Mouse (Mus musculus): Measurements from ENCODE around the gene Srr. TPM values are rescaled to one million over a fixed set of nuclear protein-coding genes. Genes with fewer than 3 reads are reported as not detected.

Srr gene
- polyA plus RNA-seq, 1 experiment from 2014 or later, result 24.0 TPM

DNA sequence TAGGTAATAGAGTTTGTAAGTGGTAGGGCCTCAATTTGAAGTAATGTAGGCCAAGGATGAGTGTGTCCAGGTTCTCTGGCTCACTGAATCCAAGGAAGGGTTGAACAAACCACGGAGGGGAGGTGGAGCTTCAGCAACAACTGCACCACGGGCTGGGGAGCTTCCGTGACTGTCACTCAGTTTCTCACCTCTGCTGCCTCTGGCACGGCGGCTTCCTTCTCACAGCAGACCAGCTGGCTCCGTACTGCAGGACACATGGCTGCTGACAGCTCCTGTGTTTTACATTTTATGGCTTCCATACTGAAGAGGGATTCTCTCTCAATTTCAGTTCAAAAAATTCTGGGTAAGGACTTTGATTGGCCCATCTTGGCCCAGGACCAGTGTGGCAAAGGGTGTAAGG is 6.5 kb downstream of the Srr start:
- ATAC-seq (ENCODE audit: low FRiP score, low TSS enrichment), result no peak
- Histone ChIP-seq H3K9ac (ENCODE audit: low read depth, low read length) (no peak overlapping the region), H3K4me2 (replicated peaks; ENCODE audit: low read depth, low read length) (no peak overlapping the region), H3K9me3 (ENCODE audit: control insufficient read depth, low read length) (no peaks in the 10 kb centered on the region), H3K4me3 (ENCODE audit: low read length) (no peak overlapping the region), H3K36me3 (ENCODE audit: control insufficient read depth, insufficient read depth, low read length) (peaks cover 15% of the 10 kb centered on the region), H3K27me3 (ENCODE audit: control insufficient read depth, insufficient read depth, low read length) (no peaks in the 10 kb centered on the region), H3K4me1 (ENCODE audit: control insufficient read depth, insufficient read depth, low read length) (no peaks in the 10 kb centered on the region), H3K27ac (ENCODE audit: low read depth, low read length) (no peak overlapping the region)
- 51% methylated on average over 6 of the region's 6 CpGs for WGBS

DNA sequence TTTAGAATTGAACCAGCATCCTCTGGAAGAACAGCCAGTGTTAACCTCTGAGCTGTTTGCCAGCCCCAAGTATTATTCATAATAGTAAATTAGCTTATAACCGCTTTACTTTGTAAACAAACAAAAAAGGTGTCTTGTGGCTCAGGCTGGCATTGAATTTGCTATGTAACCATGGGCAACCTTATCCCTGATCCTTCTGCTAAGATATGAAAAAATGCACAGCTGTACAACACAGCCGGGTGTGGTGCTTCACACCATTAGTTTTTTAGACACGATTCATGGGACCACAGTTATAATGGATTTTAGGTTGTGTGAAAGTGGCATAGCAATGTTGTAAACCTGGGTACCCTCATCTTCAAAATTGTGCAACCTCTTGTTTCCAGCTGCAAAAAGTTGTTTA is 13.3 kb downstream of the Srr start:
- no peak overlapping the region for H3K9ac ChIP-seq (ENCODE audit: low read depth, low read length)
- no peak overlapping the region for H3K27ac ChIP-seq (ENCODE audit: low read depth, low read length)
- H3K4me2 ChIP-seq (replicated peaks; ENCODE audit: low read depth, low read length), result no peak overlapping the region
- no peaks in the 10 kb centered on the region for H3K27me3 ChIP-seq (ENCODE audit: control insufficient read depth, insufficient read depth, low read length)
- no peaks in the 10 kb centered on the region for H3K4me1 ChIP-seq (ENCODE audit: control insufficient read depth, insufficient read depth, low read length)
- WGBS, result 90% methylated on average over 3 of the region's 3 CpGs
- no peaks in the 10 kb centered on the region for H3K9me3 ChIP-seq (ENCODE audit: control insufficient read depth, low read length)
- H3K36me3 ChIP-seq (ENCODE audit: control insufficient read depth, insufficient read depth, low read length), result peaks cover 28% of the 10 kb centered on the region
- ATAC-seq (ENCODE audit: low FRiP score, low TSS enrichment), result no peak
- H3K4me3 ChIP-seq (ENCODE audit: low read length), result no peak overlapping the region

- Histone ChIP-seq H3K36me3 (ENCODE audit: control insufficient read depth, insufficient read depth, low read length) (peaks cover 51% of the 10 kb centered on the region), H3K9ac (ENCODE audit: low read depth, low read length) (no peak overlapping the region), H3K4me3 (ENCODE audit: low read length) (no peak overlapping the region), H3K4me1 (ENCODE audit: control insufficient read depth, insufficient read depth, low read length) (no peaks in the 10 kb centered on the region), H3K27me3 (ENCODE audit: control insufficient read depth, insufficient read depth, low read length) (no peaks in the 10 kb centered on the region), H3K4me2 (replicated peaks; ENCODE audit: low read depth, low read length) (no peak overlapping the region), H3K27ac (ENCODE audit: low read depth, low read length) (no peak overlapping the region), H3K9me3 (ENCODE audit: control insufficient read depth, low read length) (no peaks in the 10 kb centered on the region)
- 95% methylated on average over 4 of the region's 4 CpGs for WGBS
- ATAC-seq (ENCODE audit: low FRiP score, low TSS enrichment), result no peak
Measured at GRCm38 (mm10) chr11:74909978-74910377, 15.8 kb downstream of the Srr start.

- H3K36me3 ChIP-seq (ENCODE audit: control insufficient read depth, insufficient read depth, low read length), result peaks cover 63% of the 10 kb centered on the region
- ATAC-seq (ENCODE audit: low FRiP score, low TSS enrichment), result no peak
Measured at GRCm38 (mm10) chr11:74908618-74909399, 16.9 kb downstream of the Srr start.

DNA sequence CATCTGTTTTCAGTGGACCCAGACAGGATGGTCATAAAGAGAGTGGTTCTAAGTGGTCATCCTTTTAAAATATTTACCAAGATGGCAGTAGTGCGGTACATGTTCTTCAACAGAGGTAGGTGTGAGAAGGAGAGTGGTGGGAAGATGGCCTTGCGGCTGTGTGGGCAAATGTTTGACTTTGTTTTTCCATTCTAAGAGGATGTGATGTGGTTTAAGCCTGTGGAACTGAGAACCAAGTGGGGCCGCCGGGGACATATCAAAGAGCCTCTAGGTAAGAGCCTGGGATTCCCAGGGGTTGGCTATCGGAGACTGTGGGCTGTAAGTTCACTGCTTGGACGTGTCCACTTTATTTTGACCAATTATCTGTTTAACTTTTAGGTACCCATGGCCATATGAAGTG is 17.9 kb downstream of the Srr start:
- Histone ChIP-seq H3K9ac (ENCODE audit: low read depth, low read length) (no peak overlapping the region), H3K27ac (ENCODE audit: low read depth, low read length) (no peak overlapping the region), H3K27me3 (ENCODE audit: control insufficient read depth, insufficient read depth, low read length) (no peaks in the 10 kb centered on the region), H3K4me3 (ENCODE audit: low read length) (no peak overlapping the region), H3K36me3 (ENCODE audit: control insufficient read depth, insufficient read depth, low read length) (peaks cover 73% of the 10 kb centered on the region), H3K4me1 (ENCODE audit: control insufficient read depth, insufficient read depth, low read length) (no peaks in the 10 kb centered on the region), H3K9me3 (ENCODE audit: control insufficient read depth, low read length) (no peaks in the 10 kb centered on the region), H3K4me2 (replicated peaks; ENCODE audit: low read depth, low read length) (no peak overlapping the region)
- WGBS, result 92% methylated on average over 6 of the region's 6 CpGs
- no peak for ATAC-seq (ENCODE audit: low FRiP score, low TSS enrichment)

More at GRCm38 (mm10) chr11:74908618-74909399, 16.9 kb downstream of the Srr start:
- no peaks in the 10 kb centered on the region for H3K27me3 ChIP-seq (ENCODE audit: control insufficient read depth, insufficient read depth, low read length)
- no peak overlapping the region for H3K4me2 ChIP-seq (replicated peaks; ENCODE audit: low read depth, low read length)
- H3K4me3 ChIP-seq (ENCODE audit: low read length), result no peak overlapping the region
- H3K9ac ChIP-seq (ENCODE audit: low read depth, low read length), result no peak overlapping the region
- no peak overlapping the region for H3K27ac ChIP-seq (ENCODE audit: low read depth, low read length)
- H3K9me3 ChIP-seq (ENCODE audit: control insufficient read depth, low read length), result no peaks in the 10 kb centered on the region
- no peaks in the 10 kb centered on the region for H3K4me1 ChIP-seq (ENCODE audit: control insufficient read depth, insufficient read depth, low read length)
- 68% methylated on average over 12 of the region's 12 CpGs for WGBS

- H3K9ac ChIP-seq (ENCODE audit: low read depth, low read length), result no peak overlapping the region
- no peak for ATAC-seq (ENCODE audit: low FRiP score, low TSS enrichment)
- no peak overlapping the region for H3K27ac ChIP-seq (ENCODE audit: low read depth, low read length)
- WGBS, result 93% methylated on average over 5 of the region's 5 CpGs
- H3K9me3 ChIP-seq (ENCODE audit: control insufficient read depth, low read length), result no peaks in the 10 kb centered on the region
- no peak overlapping the region for H3K4me2 ChIP-seq (replicated peaks; ENCODE audit: low read depth, low read length)
- H3K36me3 ChIP-seq (ENCODE audit: control insufficient read depth, insufficient read depth, low read length), result peaks cover 80% of the 10 kb centered on the region
- 0 out of 2 replicates have a peak, but pooled peaks cover 7% of the 10 kb centered on the region for H3K4me1 ChIP-seq (ENCODE audit: control insufficient read depth, insufficient read depth, low read length)
- no peak overlapping the region for H3K4me3 ChIP-seq (ENCODE audit: low read length)
- no peaks in the 10 kb centered on the region for H3K27me3 ChIP-seq (ENCODE audit: control insufficient read depth, insufficient read depth, low read length)
Measured at GRCm38 (mm10) chr11:74902416-74902815, 23.3 kb downstream of the Srr start.

- peaks cover 72% of the 10 kb centered on the region for H3K36me3 ChIP-seq (ENCODE audit: control insufficient read depth, insufficient read depth, low read length)
- H3K4me3 ChIP-seq (ENCODE audit: low read length), result no peak overlapping the region
- H3K27ac ChIP-seq (ENCODE audit: low read depth, low read length), result no peak overlapping the region
- no peak overlapping the region for H3K4me2 ChIP-seq (replicated peaks; ENCODE audit: low read depth, low read length)
- no peaks in the 10 kb centered on the region for H3K9me3 ChIP-seq (ENCODE audit: control insufficient read depth, low read length)
- no peak for ATAC-seq (ENCODE audit: low FRiP score, low TSS enrichment)
- WGBS, result 89% methylated on average over 6 of the region's 6 CpGs
- H3K27me3 ChIP-seq (ENCODE audit: control insufficient read depth, insufficient read depth, low read length), result no peaks in the 10 kb centered on the region
- H3K9ac ChIP-seq (ENCODE audit: low read depth, low read length), result no peak overlapping the region
- H3K4me1 ChIP-seq (ENCODE audit: control insufficient read depth, insufficient read depth, low read length), result 0 out of 2 replicates have a peak, but pooled peaks cover 7% of the 10 kb centered on the region
Measured at GRCm38 (mm10) chr11:74901555-74901954, 24.2 kb downstream of the Srr start.

DNA sequence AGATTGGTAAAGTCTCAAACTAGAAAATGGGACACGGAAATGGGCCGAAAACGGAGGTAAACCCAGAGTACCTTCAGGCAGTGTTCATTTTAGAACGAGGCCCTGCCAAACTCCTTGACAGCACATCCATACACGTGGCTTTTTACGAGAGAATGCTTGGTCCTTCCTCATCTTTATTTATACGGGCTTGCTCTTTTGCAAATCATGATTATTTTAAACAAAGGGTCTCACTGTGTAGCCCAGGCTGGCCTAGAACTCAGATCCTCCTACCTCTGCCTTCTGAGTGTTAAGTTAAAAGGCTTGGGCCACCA is 27.3 kb downstream of the Srr start:
- Histone ChIP-seq H3K27ac (ENCODE audit: low read depth, low read length) (peak overlapping the region; percentile 75; the same call in 1 of the 2 replicates), H3K4me3 (ENCODE audit: low read length) (peak overlapping the region; percentile 77), H3K9ac (ENCODE audit: low read depth, low read length) (peak overlapping the region; percentile 83), H3K9me3 (ENCODE audit: control insufficient read depth, low read length) (no peaks in the 10 kb centered on the region), H3K27me3 (ENCODE audit: control insufficient read depth, insufficient read depth, low read length) (no peaks in the 10 kb centered on the region), H3K4me1 (ENCODE audit: control insufficient read depth, insufficient read depth, low read length) (0 out of 2 replicates have a peak, but pooled peaks cover 7% of the 10 kb centered on the region), H3K4me2 (replicated peaks; ENCODE audit: low read depth, low read length) (peak overlapping the region; percentile 98), H3K36me3 (ENCODE audit: control insufficient read depth, insufficient read depth, low read length) (peaks cover 41% of the 10 kb centered on the region)
- WGBS, result 1% methylated on average over 7 of the region's 7 CpGs
- no peak for ATAC-seq (ENCODE audit: low FRiP score, low TSS enrichment)

- H3K27ac ChIP-seq (ENCODE audit: low read depth, low read length), result peak within 1 kb of the TSS; percentile 85
- peaks cover 35% of the 10 kb centered on the region for H3K36me3 ChIP-seq (ENCODE audit: control insufficient read depth, insufficient read depth, low read length)
- H3K9ac ChIP-seq (ENCODE audit: low read depth, low read length), result peak within 1 kb of the TSS; percentile 83
- ATAC-seq (ENCODE audit: low FRiP score, low TSS enrichment), result peak; percentile 88
- WGBS, result under 1% methylated on average over 54 of the region's 54 CpGs
- peak within 1 kb of the TSS; percentile 98 for H3K4me2 ChIP-seq (replicated peaks; ENCODE audit: low read depth, low read length)
- H3K4me1 ChIP-seq (ENCODE audit: control insufficient read depth, insufficient read depth, low read length), result 0 out of 2 replicates have a peak, but pooled peaks cover 7% of the 10 kb centered on the region
- peak within 1 kb of the TSS; percentile 77 for H3K4me3 ChIP-seq (ENCODE audit: low read length)
- H3K9me3 ChIP-seq (ENCODE audit: control insufficient read depth, low read length), result no peaks in the 10 kb centered on the region
- H3K27me3 ChIP-seq (ENCODE audit: control insufficient read depth, insufficient read depth, low read length), result no peaks in the 10 kb centered on the region
Measured at GRCm38 (mm10) chr11:74897678-74898516, 27.9 kb downstream of the Srr start, which contains the start of gene Tsr1. Tsr1 (plus strand) TSS chr11:74898071.

All from kidney, embryonic 14.5 days (tissue).